Mouse (Mus musculus): ENCODE data around the gene Mpi. TPM values are rescaled to one million over a fixed set of nuclear protein-coding genes. Genes with fewer than 3 reads are reported as not detected.

Mpi gene
- total and polyA plus RNA-seq, 2 experiments from 2014 or later: 97.7 to 130 TPM

DNA sequence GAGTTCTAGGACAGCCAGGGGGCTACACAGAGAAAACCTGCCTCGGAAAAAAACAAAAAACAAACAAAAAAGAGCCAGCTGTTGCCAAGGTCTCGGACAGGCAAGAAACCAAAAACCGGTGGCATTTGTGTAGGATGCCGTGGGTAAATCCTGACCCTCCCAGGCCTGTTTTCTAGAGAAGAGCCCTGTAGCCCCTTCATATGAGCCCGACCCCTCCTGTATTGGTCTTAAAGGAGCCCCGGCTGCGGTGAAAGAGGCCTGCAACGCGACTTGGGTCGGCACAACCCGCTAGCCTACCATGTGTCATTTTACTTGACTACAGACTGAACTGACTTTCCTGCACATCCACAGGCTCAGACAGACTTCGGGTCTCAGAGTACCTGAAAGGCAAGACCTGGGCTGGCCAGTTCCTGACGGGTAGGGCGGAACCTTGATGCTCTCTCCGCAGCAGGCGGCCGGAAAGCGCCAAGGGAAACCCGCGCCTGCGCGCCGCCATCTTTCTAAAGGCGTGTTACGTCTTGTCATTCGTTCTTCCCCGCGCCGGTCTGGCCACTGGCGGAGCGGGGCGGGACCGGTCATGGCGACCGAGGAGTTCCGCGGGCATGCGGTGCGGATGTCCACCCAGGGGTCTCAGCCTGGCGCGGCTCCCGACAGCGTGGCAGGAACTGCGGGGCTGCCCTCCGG, 15.4 kb downstream of the Mpi start, which contains the start of gene Fam219b:
Gene Fam219b, plus strand, starts transcription at position 485 of the 684 bp plus-strand sequence.
- Histone ChIP-seq H3K27ac (ENCODE audit: low read depth) (peak within 1 kb of the TSS; percentile 71), H3K4me3 (ENCODE audit: low read depth, low read length) (peak within 1 kb of the TSS; percentile 68), H3K4me2 (ENCODE audit: low read depth, low read length) (peak within 1 kb of the TSS; percentile 95), H3K4me1 (ENCODE audit: control insufficient read depth, insufficient read depth) (peaks cover 13% of the 10 kb centered on the region), H3K36me3 (replicated peaks; ENCODE audit: control insufficient read depth, insufficient read depth, low read length) (peaks cover 50% of the 10 kb centered on the region), H3K9me3 (replicated peaks; ENCODE audit: control insufficient read depth, low read length) (no peaks in the 10 kb centered on the region), H3K9ac (replicated peaks; ENCODE audit: low read depth, low read length) (peak within 1 kb of the TSS; percentile 83), H3K27me3 (ENCODE audit: control insufficient read depth, insufficient read depth, low read length) (no peaks in the 10 kb centered on the region)
- ATAC-seq (ENCODE audit: insufficient read depth, low read depth): peak; percentile 90
- no peak for TF ChIP-seq CTCF (IDR thresholded peaks at IDR 0.05; ENCODE audit: low read depth)
- TF ChIP-seq EP300 (IDR thresholded peaks at IDR 0.05; ENCODE audit: low read depth): no peak
- peak; percentile 88 for DNase-seq (ENCODE audit: low spot score)
- WGBS: 2% methylated on average over 45 of the region's 45 CpGs

DNA sequence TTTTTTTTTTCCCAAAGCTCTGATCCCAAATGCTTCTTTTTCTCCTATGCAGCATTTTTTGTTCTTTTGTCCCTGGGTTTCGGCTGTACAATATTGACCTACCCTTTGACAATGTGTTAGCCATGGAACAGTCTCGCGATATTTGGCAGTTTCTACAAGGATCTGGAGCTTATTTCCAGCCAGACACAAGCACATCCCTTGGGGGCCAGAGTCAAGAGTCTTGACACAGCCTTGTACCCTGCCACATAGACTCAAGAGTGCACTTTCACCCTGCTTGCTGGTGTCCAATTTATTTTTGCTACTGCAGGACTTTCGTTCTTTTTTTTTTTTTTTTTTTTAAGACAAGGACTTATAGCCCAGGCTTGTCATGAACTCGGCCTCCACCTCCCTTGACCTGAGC, 16.2 kb downstream of the Mpi start:
- Histone ChIP-seq H3K27me3 (ENCODE audit: control insufficient read depth, insufficient read depth, low read length) (no peaks in the 10 kb centered on the region), H3K4me1 (ENCODE audit: control insufficient read depth, insufficient read depth) (peaks cover 13% of the 10 kb centered on the region), H3K27ac (ENCODE audit: low read depth) (no peak overlapping the region), H3K4me2 (ENCODE audit: low read depth, low read length) (no peak overlapping the region), H3K9me3 (replicated peaks; ENCODE audit: control insufficient read depth, low read length) (no peaks in the 10 kb centered on the region), H3K36me3 (replicated peaks; ENCODE audit: control insufficient read depth, insufficient read depth, low read length) (peaks cover 52% of the 10 kb centered on the region), H3K4me3 (ENCODE audit: low read depth, low read length) (no peak overlapping the region), H3K9ac (replicated peaks; ENCODE audit: low read depth, low read length) (no peak overlapping the region)
- WGBS: 84% methylated on average over 5 of the region's 5 CpGs
- ATAC-seq (ENCODE audit: insufficient read depth, low read depth) (no peak), DNase-seq (ENCODE audit: low spot score) (no peak)
- TF ChIP-seq CTCF (IDR thresholded peaks at IDR 0.05; ENCODE audit: low read depth): no peak

DNA sequence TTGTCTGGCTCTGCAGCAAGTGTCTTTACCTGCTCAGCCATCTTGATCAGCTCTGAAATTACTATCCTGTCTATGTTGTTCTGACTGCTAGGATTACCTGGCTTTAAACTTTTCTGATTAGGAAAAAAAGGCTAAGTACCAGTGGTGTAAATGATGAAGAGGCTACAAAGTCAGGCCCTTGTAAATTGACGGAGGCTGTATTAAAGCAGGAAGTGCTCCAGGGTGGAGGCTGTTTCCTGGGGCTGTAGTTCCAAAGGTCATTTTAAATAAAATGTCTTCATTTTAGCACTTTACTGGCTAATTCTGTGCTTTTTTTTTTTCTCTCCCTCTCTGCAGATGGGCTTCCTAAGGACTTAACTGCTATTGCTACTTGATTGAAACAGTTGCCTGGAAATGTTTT, 20.6 kb downstream of the Mpi start:
- DNase-seq (ENCODE audit: low spot score) (no peak), ATAC-seq (ENCODE audit: insufficient read depth, low read depth) (no peak)
- H3K27ac ChIP-seq (ENCODE audit: low read depth): peak overlapping the region; percentile 59
- H3K9me3 ChIP-seq (replicated peaks; ENCODE audit: control insufficient read depth, low read length): no peaks in the 10 kb centered on the region
- no peak overlapping the region for H3K4me2 ChIP-seq (ENCODE audit: low read depth, low read length)
- H3K4me1 ChIP-seq (ENCODE audit: control insufficient read depth, insufficient read depth): peaks cover 4% of the 10 kb centered on the region; the same call in 1 of the 2 replicates
- H3K36me3 ChIP-seq (replicated peaks; ENCODE audit: control insufficient read depth, insufficient read depth, low read length): peaks cover 60% of the 10 kb centered on the region
- TF ChIP-seq EP300 (IDR thresholded peaks at IDR 0.05; ENCODE audit: low read depth) (no peak), CTCF (IDR thresholded peaks at IDR 0.05; ENCODE audit: low read depth) (no peak)
- no peaks in the 10 kb centered on the region for H3K27me3 ChIP-seq (ENCODE audit: control insufficient read depth, insufficient read depth, low read length)
- H3K9ac ChIP-seq (replicated peaks; ENCODE audit: low read depth, low read length): no peak overlapping the region
- no peak overlapping the region for H3K4me3 ChIP-seq (ENCODE audit: low read depth, low read length)
- 60% methylated on average over 1 of the region's 1 CpGs for WGBS

DNA sequence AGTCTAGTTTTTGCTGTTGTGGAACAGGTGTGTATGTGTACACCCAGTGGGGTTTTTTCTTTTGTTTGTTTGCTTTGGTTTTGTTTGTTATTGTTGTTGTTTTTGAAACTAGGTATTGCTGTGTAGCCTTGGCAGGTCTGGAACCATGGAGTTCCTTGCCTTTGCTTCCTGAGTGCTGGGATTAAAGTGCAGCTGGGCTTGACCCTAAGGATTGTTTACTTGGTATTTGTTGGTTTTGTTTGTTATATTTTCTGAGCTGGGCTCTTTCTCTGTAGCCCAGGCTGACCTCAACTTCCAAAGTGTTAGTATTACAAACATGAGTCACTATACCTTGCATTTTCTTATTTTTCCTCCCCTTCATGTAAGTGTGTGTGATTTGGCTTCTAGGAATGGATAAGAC, 26.1 kb downstream of the Mpi start:
- Histone ChIP-seq H3K36me3 (replicated peaks; ENCODE audit: control insufficient read depth, insufficient read depth, low read length) (peaks cover 27% of the 10 kb centered on the region), H3K9me3 (replicated peaks; ENCODE audit: control insufficient read depth, low read length) (no peaks in the 10 kb centered on the region), H3K27ac (ENCODE audit: low read depth) (no peak overlapping the region), H3K4me1 (ENCODE audit: control insufficient read depth, insufficient read depth) (peaks cover 34% of the 10 kb centered on the region; the same call in 1 of the 2 replicates), H3K9ac (replicated peaks; ENCODE audit: low read depth, low read length) (no peak overlapping the region), H3K27me3 (ENCODE audit: control insufficient read depth, insufficient read depth, low read length) (no peaks in the 10 kb centered on the region), H3K4me2 (ENCODE audit: low read depth, low read length) (no peak overlapping the region), H3K4me3 (ENCODE audit: low read depth, low read length) (no peak overlapping the region)
- ATAC-seq (ENCODE audit: insufficient read depth, low read depth) (no peak), DNase-seq (ENCODE audit: low spot score) (no peak)
- TF ChIP-seq EP300 (IDR thresholded peaks at IDR 0.05; ENCODE audit: low read depth) (no peak), CTCF (IDR thresholded peaks at IDR 0.05; ENCODE audit: low read depth) (no peak)

DNA sequence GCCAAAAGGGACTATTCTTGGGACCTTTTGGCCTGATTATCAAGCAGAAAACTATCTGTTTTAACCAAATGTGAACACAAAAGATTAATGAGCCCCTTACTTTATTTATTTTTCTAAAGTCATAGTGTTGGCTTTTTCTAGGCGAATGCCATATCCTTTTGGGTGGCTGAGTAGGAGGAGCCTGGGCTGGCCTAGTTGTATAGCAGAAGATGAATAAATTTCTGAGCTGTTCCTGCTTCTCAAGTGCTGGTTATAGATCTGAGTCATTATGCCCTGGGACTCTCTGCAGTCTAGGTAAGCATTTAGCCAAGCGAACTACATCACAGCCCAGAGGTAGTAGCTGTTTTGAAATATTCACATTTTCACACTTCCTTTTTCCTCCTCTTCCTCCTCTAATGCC, 27.0 kb downstream of the Mpi start:
- H3K27me3 ChIP-seq (ENCODE audit: control insufficient read depth, insufficient read depth, low read length): no peaks in the 10 kb centered on the region
- no peak for DNase-seq (ENCODE audit: low spot score)
- H3K36me3 ChIP-seq (replicated peaks; ENCODE audit: control insufficient read depth, insufficient read depth, low read length): peaks cover 19% of the 10 kb centered on the region; the same call in 1 of the 2 replicates
- H3K4me3 ChIP-seq (ENCODE audit: low read depth, low read length): no peak overlapping the region
- no peaks in the 10 kb centered on the region for H3K9me3 ChIP-seq (replicated peaks; ENCODE audit: control insufficient read depth, low read length)
- H3K27ac ChIP-seq (ENCODE audit: low read depth): no peak overlapping the region
- H3K4me1 ChIP-seq (ENCODE audit: control insufficient read depth, insufficient read depth): peaks cover 37% of the 10 kb centered on the region; the same call in 1 of the 2 replicates
- peak overlapping the region; percentile 11; the same call in 1 of the 2 replicates for H3K4me2 ChIP-seq (ENCODE audit: low read depth, low read length)
- ATAC-seq (ENCODE audit: insufficient read depth, low read depth): no peak
- TF ChIP-seq EP300 (IDR thresholded peaks at IDR 0.05; ENCODE audit: low read depth): no peak
- no peak for TF ChIP-seq CTCF (IDR thresholded peaks at IDR 0.05; ENCODE audit: low read depth)
- 36% methylated on average over 2 of the region's 2 CpGs for WGBS
- H3K9ac ChIP-seq (replicated peaks; ENCODE audit: low read depth, low read length): no peak overlapping the region

DNA sequence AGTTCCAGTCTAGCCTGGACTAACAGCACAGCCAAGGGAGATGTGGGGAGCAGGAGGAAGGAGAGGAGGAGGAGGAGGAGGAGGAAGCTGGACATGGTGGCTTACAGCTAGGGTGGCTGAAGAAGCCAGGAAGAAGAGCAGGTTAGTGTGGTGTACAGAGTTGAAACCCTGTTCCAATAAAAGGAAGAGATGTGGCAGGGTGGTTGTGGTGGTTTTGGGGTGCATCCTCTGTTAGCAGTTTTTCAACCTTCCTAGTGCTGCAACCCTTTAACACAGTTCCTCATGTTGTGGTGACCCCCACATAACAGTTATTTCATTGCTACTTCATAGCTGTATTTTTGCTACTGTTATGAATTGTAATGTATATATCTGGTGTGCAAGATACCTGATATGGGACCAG, 28.1 kb downstream of the Mpi start:
- 0 out of 2 replicates have a peak overlapping the region, but pooled peaks have one; percentile 13 for H3K4me3 ChIP-seq (ENCODE audit: low read depth, low read length)
- H3K27me3 ChIP-seq (ENCODE audit: control insufficient read depth, insufficient read depth, low read length): no peaks in the 10 kb centered on the region
- no peak for TF ChIP-seq CTCF (IDR thresholded peaks at IDR 0.05; ENCODE audit: low read depth)
- TF ChIP-seq EP300 (IDR thresholded peaks at IDR 0.05; ENCODE audit: low read depth): no peak
- no peak overlapping the region for H3K27ac ChIP-seq (ENCODE audit: low read depth)
- ATAC-seq (ENCODE audit: insufficient read depth, low read depth) (no peak), DNase-seq (ENCODE audit: low spot score) (no peak)
- H3K9ac ChIP-seq (replicated peaks; ENCODE audit: low read depth, low read length): no peak overlapping the region
- peak overlapping the region; percentile 60 for H3K4me2 ChIP-seq (ENCODE audit: low read depth, low read length)
- H3K9me3 ChIP-seq (replicated peaks; ENCODE audit: control insufficient read depth, low read length): no peaks in the 10 kb centered on the region
- peaks cover 11% of the 10 kb centered on the region; the same call in 1 of the 2 replicates for H3K36me3 ChIP-seq (replicated peaks; ENCODE audit: control insufficient read depth, insufficient read depth, low read length)
- H3K4me1 ChIP-seq (ENCODE audit: control insufficient read depth, insufficient read depth): peaks cover 38% of the 10 kb centered on the region; the same call in 1 of the 2 replicates
